Mouse (Mus musculus): ENCODE results near the gene Zfp91. TPM values are rescaled to one million over a fixed set of nuclear protein-coding genes. Genes with fewer than 3 reads are reported as not detected.
A peak's percentile ranks its signal among the peaks of the same experiment; 100 is the strongest.

Gene Zfp91
- total and polyA plus RNA-seq, 2 experiments from 2014 or later = 9.5 to 43.6 TPM

GRCm38 (mm10) chr19:12792374-12792773 is 3.6 kb downstream of the Zfp91 start:
- ATAC-seq (ENCODE audit: insufficient read depth, low read depth) (no peak), DNase-seq (ENCODE audit: low spot score) (no peak)
- Histone ChIP-seq H3K27ac (ENCODE audit: low read depth) (no peak overlapping the region), H3K4me3 (ENCODE audit: low read depth, low read length) (no peak overlapping the region), H3K9me3 (replicated peaks; ENCODE audit: control insufficient read depth, low read length) (no peaks in the 10 kb centered on the region), H3K36me3 (replicated peaks; ENCODE audit: control insufficient read depth, insufficient read depth, low read length) (no peaks in the 10 kb centered on the region), H3K9ac (replicated peaks; ENCODE audit: low read depth, low read length) (no peak overlapping the region), H3K4me2 (ENCODE audit: low read depth, low read length) (no peak overlapping the region), H3K27me3 (ENCODE audit: control insufficient read depth, insufficient read depth, low read length) (no peaks in the 10 kb centered on the region), H3K4me1 (ENCODE audit: control insufficient read depth, insufficient read depth) (peaks cover 14% of the 10 kb centered on the region)
- TF ChIP-seq EP300 (IDR thresholded peaks at IDR 0.05; ENCODE audit: low read depth) = no peak
- no peak for TF ChIP-seq CTCF (IDR thresholded peaks at IDR 0.05; ENCODE audit: low read depth)

- WGBS = 65% methylated on average over 4 of the region's 4 CpGs
- Histone ChIP-seq H3K4me1 (ENCODE audit: control insufficient read depth, insufficient read depth) (peaks cover 8% of the 10 kb centered on the region; the same call in 1 of the 2 replicates), H3K27me3 (ENCODE audit: control insufficient read depth, insufficient read depth, low read length) (no peaks in the 10 kb centered on the region), H3K27ac (ENCODE audit: low read depth) (peak overlapping the region; percentile 9; the same call in 1 of the 2 replicates), H3K9ac (replicated peaks; ENCODE audit: low read depth, low read length) (no peak overlapping the region), H3K36me3 (replicated peaks; ENCODE audit: control insufficient read depth, insufficient read depth, low read length) (no peaks in the 10 kb centered on the region), H3K4me3 (ENCODE audit: low read depth, low read length) (no peak overlapping the region), H3K4me2 (ENCODE audit: low read depth, low read length) (no peak overlapping the region), H3K9me3 (replicated peaks; ENCODE audit: control insufficient read depth, low read length) (no peaks in the 10 kb centered on the region)
- ATAC-seq (ENCODE audit: insufficient read depth, low read depth) (no peak), DNase-seq (ENCODE audit: low spot score) (no peak)
- no peak for TF ChIP-seq CTCF (IDR thresholded peaks at IDR 0.05; ENCODE audit: low read depth)
- TF ChIP-seq EP300 (IDR thresholded peaks at IDR 0.05; ENCODE audit: low read depth) = no peak
Observed at GRCm38 (mm10) chr19:12787721-12788120, 8.2 kb downstream of the Zfp91 start.

- H3K4me3 ChIP-seq (ENCODE audit: low read depth, low read length) = no peak overlapping the region
- no peak overlapping the region for H3K9ac ChIP-seq (replicated peaks; ENCODE audit: low read depth, low read length)
- no peaks in the 10 kb centered on the region for H3K36me3 ChIP-seq (replicated peaks; ENCODE audit: control insufficient read depth, insufficient read depth, low read length)
- DNase-seq (ENCODE audit: low spot score) = no peak
- TF ChIP-seq EP300 (IDR thresholded peaks at IDR 0.05; ENCODE audit: low read depth) = no peak
- H3K4me2 ChIP-seq (ENCODE audit: low read depth, low read length) = no peak overlapping the region
- H3K9me3 ChIP-seq (replicated peaks; ENCODE audit: control insufficient read depth, low read length) = no peaks in the 10 kb centered on the region
- peak overlapping the region; percentile 9; the same call in 1 of the 2 replicates for H3K27ac ChIP-seq (ENCODE audit: low read depth)
- no peak for ATAC-seq (ENCODE audit: insufficient read depth, low read depth)
- H3K27me3 ChIP-seq (ENCODE audit: control insufficient read depth, insufficient read depth, low read length) = no peaks in the 10 kb centered on the region
- WGBS = 81% methylated on average over 2 of the region's 2 CpGs
- H3K4me1 ChIP-seq (ENCODE audit: control insufficient read depth, insufficient read depth) = peaks cover 7% of the 10 kb centered on the region; the same call in 1 of the 2 replicates
Observed at GRCm38 (mm10) chr19:12786803-12787395, 9.0 kb downstream of the Zfp91 start.

- no peak overlapping the region for H3K4me3 ChIP-seq (ENCODE audit: low read depth, low read length)
- H3K9ac ChIP-seq (replicated peaks; ENCODE audit: low read depth, low read length) = no peak overlapping the region
- no peak for TF ChIP-seq EP300 (IDR thresholded peaks at IDR 0.05; ENCODE audit: low read depth)
- no peak for TF ChIP-seq CTCF (IDR thresholded peaks at IDR 0.05; ENCODE audit: low read depth)
- H3K9me3 ChIP-seq (replicated peaks; ENCODE audit: control insufficient read depth, low read length) = no peaks in the 10 kb centered on the region
- no peaks in the 10 kb centered on the region for H3K27me3 ChIP-seq (ENCODE audit: control insufficient read depth, insufficient read depth, low read length)
- H3K4me2 ChIP-seq (ENCODE audit: low read depth, low read length) = no peak overlapping the region
- no peak for DNase-seq (ENCODE audit: low spot score)
- H3K4me1 ChIP-seq (ENCODE audit: control insufficient read depth, insufficient read depth) = no peaks in the 10 kb centered on the region
- ATAC-seq (ENCODE audit: insufficient read depth, low read depth) = no peak
- no peak overlapping the region for H3K27ac ChIP-seq (ENCODE audit: low read depth)
- peaks cover 21% of the 10 kb centered on the region for H3K36me3 ChIP-seq (replicated peaks; ENCODE audit: control insufficient read depth, insufficient read depth, low read length)
Observed at GRCm38 (mm10) chr19:12780437-12780836, 15.5 kb downstream of the Zfp91 start.

GRCm38 (mm10) chr19:12770888-12771287 is 25.0 kb downstream of the Zfp91 start:
- no peak overlapping the region for H3K4me3 ChIP-seq (ENCODE audit: low read depth, low read length)
- no peak overlapping the region for H3K9ac ChIP-seq (replicated peaks; ENCODE audit: low read depth, low read length)
- no peak overlapping the region for H3K4me2 ChIP-seq (ENCODE audit: low read depth, low read length)
- no peak for ATAC-seq (ENCODE audit: insufficient read depth, low read depth)
- no peak for TF ChIP-seq EP300 (IDR thresholded peaks at IDR 0.05; ENCODE audit: low read depth)
- TF ChIP-seq CTCF (IDR thresholded peaks at IDR 0.05; ENCODE audit: low read depth) = no peak
- H3K27me3 ChIP-seq (ENCODE audit: control insufficient read depth, insufficient read depth, low read length) = no peaks in the 10 kb centered on the region
- no peak overlapping the region for H3K27ac ChIP-seq (ENCODE audit: low read depth)
- peaks cover 54% of the 10 kb centered on the region for H3K36me3 ChIP-seq (replicated peaks; ENCODE audit: control insufficient read depth, insufficient read depth, low read length)
- no peak for DNase-seq (ENCODE audit: low spot score)
- WGBS = 70% methylated on average over 5 of the region's 5 CpGs
- H3K9me3 ChIP-seq (replicated peaks; ENCODE audit: control insufficient read depth, low read length) = no peaks in the 10 kb centered on the region
- H3K4me1 ChIP-seq (ENCODE audit: control insufficient read depth, insufficient read depth) = no peaks in the 10 kb centered on the region

GRCm38 (mm10) chr19:12765308-12765707 is 30.6 kb downstream of the Zfp91 start, which contains the start of gene Cntf:
Cntf (minus strand) TSS chr19:12765632.
- TF ChIP-seq EP300 (IDR thresholded peaks at IDR 0.05; ENCODE audit: low read depth) (no peak), CTCF (IDR thresholded peaks at IDR 0.05; ENCODE audit: low read depth) (no peak)
- ATAC-seq (ENCODE audit: insufficient read depth, low read depth) (no peak), DNase-seq (ENCODE audit: low spot score) (no peak)
- no peaks in the 10 kb centered on the region for H3K4me1 ChIP-seq (ENCODE audit: control insufficient read depth, insufficient read depth)
- H3K9me3 ChIP-seq (replicated peaks; ENCODE audit: control insufficient read depth, low read length) = no peaks in the 10 kb centered on the region
- 68% methylated on average over 7 of the region's 7 CpGs for WGBS
- H3K27ac ChIP-seq (ENCODE audit: low read depth) = no peak within 1 kb of the TSS
- no peaks in the 10 kb centered on the region for H3K27me3 ChIP-seq (ENCODE audit: control insufficient read depth, insufficient read depth, low read length)
- H3K4me2 ChIP-seq (ENCODE audit: low read depth, low read length) = no peak within 1 kb of the TSS
- peaks cover 59% of the 10 kb centered on the region for H3K36me3 ChIP-seq (replicated peaks; ENCODE audit: control insufficient read depth, insufficient read depth, low read length)
- no peak within 1 kb of the TSS for H3K9ac ChIP-seq (replicated peaks; ENCODE audit: low read depth, low read length)
- H3K4me3 ChIP-seq (ENCODE audit: low read depth, low read length) = no peak within 1 kb of the TSS

Measured in heart, postnatal 0 days (tissue).